In the genomic region with DNA sequence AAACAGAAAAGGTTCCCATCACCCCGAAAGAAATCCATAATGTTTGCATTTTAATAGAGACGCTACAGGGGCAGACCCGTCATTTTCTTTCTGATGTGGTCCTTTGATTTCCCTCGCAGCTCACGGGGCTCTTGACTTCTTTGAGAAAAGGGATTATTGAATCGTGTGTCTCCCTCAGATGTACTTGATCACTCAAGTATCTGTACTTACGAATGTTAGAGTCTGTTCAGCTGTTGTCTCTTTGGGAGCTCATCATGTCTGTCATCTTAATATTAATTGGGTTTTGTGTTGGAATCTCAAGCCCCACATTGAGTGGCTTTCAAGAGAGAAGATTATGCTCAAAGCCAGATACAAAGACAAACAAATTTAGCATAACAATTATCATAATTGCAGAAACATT, we compare ENCODE assay signal across 15 mouse cellular contexts.
"Had no signal": no experiment of that assay in that cellular context is flagged by ENCODE, and none has a peak within 500 bp of the region (broad histone marks: within the 10 kb centered on the region; RNA-seq: fewer than 3 reads in every experiment).

No protein-coding gene starts in this region.

- H3K4me3 ChIP-seq: neural tube, embryonic 13.5 days; neural tube, embryonic 15.5 days; stomach, embryonic 15.5 days had no signal

- H3K27me3 ChIP-seq: stomach, embryonic 15.5 days had no signal

- H3K9ac ChIP-seq: neural tube, embryonic 13.5 days; neural tube, embryonic 15.5 days; stomach, embryonic 15.5 days had no signal

- H3K36me3 ChIP-seq: neural tube, embryonic 13.5 days; neural tube, embryonic 15.5 days; stomach, embryonic 15.5 days had no signal

- H3K27ac ChIP-seq: neural tube, embryonic 13.5 days; neural tube, embryonic 15.5 days; stomach, embryonic 15.5 days; stomach, postnatal 0 days had no signal

- H3K9me3 ChIP-seq: neural tube, embryonic 13.5 days; neural tube, embryonic 15.5 days; stomach, embryonic 15.5 days had no signal

- H3K4me2 ChIP-seq: neural tube, embryonic 13.5 days; neural tube, embryonic 15.5 days; stomach, embryonic 15.5 days had no signal

- DNase-seq: right cerebral cortex, adult 18-20 months; right cerebral cortex, postnatal 14 days; right cerebral cortex, postnatal 25 days; right cerebral cortex, postnatal 4 days; spleen, adult 18-20 months; thymus, adult 18-20 months; thymus, adult 2 months; thymus, postnatal 14 days; thymus, postnatal 25 days; thymus, postnatal 36 days; thymus, postnatal 4 days had no signal
